Mouse (Mus musculus): ENCODE results near the gene Hira. TPM values are rescaled to one million over a fixed set of nuclear protein-coding genes. Genes with fewer than 3 reads are reported as not detected.

Gene Hira
- 9.4 and 13.1 TPM in 2 replicates for polyA plus RNA-seq (2014; fragmentation: Nextera tagmentation; extraction: Ambion mirVana)

- peaks cover 21% of the 10 kb centered on the region for H3K36me3 ChIP-seq (ENCODE audit: control insufficient read depth, insufficient read depth, low read length)
- ATAC-seq (replicated peaks; ENCODE audit: low FRiP score) (peak; percentile 93), DNase-seq (ENCODE audit: low spot score) (peak; percentile 96)
- WGBS = under 1% methylated on average over 93 of the region's 93 CpGs
- H3K4me3 ChIP-seq (ENCODE audit: low read depth, low read length) = peak within 1 kb of the TSS; percentile 89
- peak within 1 kb of the TSS; percentile 96 for H3K27ac ChIP-seq (ENCODE audit: low read depth, low read length)
- no peaks in the 10 kb centered on the region for H3K27me3 ChIP-seq (replicated peaks; ENCODE audit: control insufficient read depth, insufficient read depth, low read length)
- H3K9ac ChIP-seq (ENCODE audit: low read depth, low read length) = peak within 1 kb of the TSS; percentile 93
- H3K4me2 ChIP-seq = peak within 1 kb of the TSS; percentile 84
- peaks cover 9% of the 10 kb centered on the region for H3K4me1 ChIP-seq (replicated peaks; ENCODE audit: control insufficient read depth, insufficient read depth, low read length)
- H3K9me3 ChIP-seq (ENCODE audit: control insufficient read depth, low read length) = no peaks in the 10 kb centered on the region
Measured at GRCm38 (mm10) chr16:18876442-18877308, at the start of gene Hira, which contains the start of gene Mrpl40. Gene Hira, plus strand, starts transcription at chr16:18877037. Gene Mrpl40, minus strand, starts transcription at chr16:18876862.

- WGBS = 90% methylated on average over 3 of the region's 3 CpGs
- no peak for DNase-seq (ENCODE audit: low spot score)
- no peak overlapping the region for H3K27ac ChIP-seq (ENCODE audit: low read depth, low read length)
- H3K4me2 ChIP-seq = no peak overlapping the region
- no peaks in the 10 kb centered on the region for H3K4me1 ChIP-seq (replicated peaks; ENCODE audit: control insufficient read depth, insufficient read depth, low read length)
- no peak overlapping the region for H3K9ac ChIP-seq (ENCODE audit: low read depth, low read length)
- H3K9me3 ChIP-seq (ENCODE audit: control insufficient read depth, low read length) = no peaks in the 10 kb centered on the region
- no peak for ATAC-seq (replicated peaks; ENCODE audit: low FRiP score)
- no peaks in the 10 kb centered on the region for H3K27me3 ChIP-seq (replicated peaks; ENCODE audit: control insufficient read depth, insufficient read depth, low read length)
- H3K36me3 ChIP-seq (ENCODE audit: control insufficient read depth, insufficient read depth, low read length) = peaks cover 47% of the 10 kb centered on the region
- H3K4me3 ChIP-seq (ENCODE audit: low read depth, low read length) = no peak overlapping the region
Measured at GRCm38 (mm10) chr16:18828630-18829029, 48.2 kb upstream of the Hira start.

GRCm38 (mm10) chr16:18829102-18829501 lies 47.7 kb upstream of the Hira start:
- Histone ChIP-seq H3K4me3 (ENCODE audit: low read depth, low read length) (no peak overlapping the region), H3K9me3 (ENCODE audit: control insufficient read depth, low read length) (no peaks in the 10 kb centered on the region), H3K4me2 (no peak overlapping the region), H3K27ac (ENCODE audit: low read depth, low read length) (no peak overlapping the region), H3K36me3 (ENCODE audit: control insufficient read depth, insufficient read depth, low read length) (peaks cover 48% of the 10 kb centered on the region), H3K27me3 (replicated peaks; ENCODE audit: control insufficient read depth, insufficient read depth, low read length) (no peaks in the 10 kb centered on the region), H3K9ac (ENCODE audit: low read depth, low read length) (no peak overlapping the region), H3K4me1 (replicated peaks; ENCODE audit: control insufficient read depth, insufficient read depth, low read length) (no peaks in the 10 kb centered on the region)
- no peak for DNase-seq (ENCODE audit: low spot score)
- no peak for ATAC-seq (replicated peaks; ENCODE audit: low FRiP score)
- 89% methylated on average over 6 of the region's 6 CpGs for WGBS

- no peaks in the 10 kb centered on the region for H3K4me1 ChIP-seq (replicated peaks; ENCODE audit: control insufficient read depth, insufficient read depth, low read length)
- no peaks in the 10 kb centered on the region for H3K9me3 ChIP-seq (ENCODE audit: control insufficient read depth, low read length)
- H3K27ac ChIP-seq (ENCODE audit: low read depth, low read length) = no peak overlapping the region
- H3K36me3 ChIP-seq (ENCODE audit: control insufficient read depth, insufficient read depth, low read length) = peaks cover 19% of the 10 kb centered on the region
- no peak overlapping the region for H3K4me3 ChIP-seq (ENCODE audit: low read depth, low read length)
- ATAC-seq (replicated peaks; ENCODE audit: low FRiP score) = no peak
- 73% methylated on average over 2 of the region's 2 CpGs for WGBS
- no peak overlapping the region for H3K4me2 ChIP-seq
- no peak for DNase-seq (ENCODE audit: low spot score)
- no peaks in the 10 kb centered on the region for H3K27me3 ChIP-seq (replicated peaks; ENCODE audit: control insufficient read depth, insufficient read depth, low read length)
- H3K9ac ChIP-seq (ENCODE audit: low read depth, low read length) = no peak overlapping the region
Measured at GRCm38 (mm10) chr16:18833486-18833885, 43.4 kb upstream of the Hira start.

- Histone ChIP-seq H3K4me1 (replicated peaks; ENCODE audit: control insufficient read depth, insufficient read depth, low read length) (no peaks in the 10 kb centered on the region), H3K9ac (ENCODE audit: low read depth, low read length) (peak overlapping the region; percentile 98; the same call in 1 of the 2 replicates), H3K9me3 (ENCODE audit: control insufficient read depth, low read length) (no peaks in the 10 kb centered on the region), H3K4me2 (peak overlapping the region; percentile 85), H3K36me3 (ENCODE audit: control insufficient read depth, insufficient read depth, low read length) (peaks cover 20% of the 10 kb centered on the region), H3K4me3 (ENCODE audit: low read depth, low read length) (peak overlapping the region; percentile 89), H3K27ac (ENCODE audit: low read depth, low read length) (no peak overlapping the region), H3K27me3 (replicated peaks; ENCODE audit: control insufficient read depth, insufficient read depth, low read length) (no peaks in the 10 kb centered on the region)
- ATAC-seq (replicated peaks; ENCODE audit: low FRiP score) = peak; percentile 32; the same call in 1 of the 2 replicates
- no peak for DNase-seq (ENCODE audit: low spot score)
- 23% methylated on average over 3 of the region's 3 CpGs for WGBS
Measured at GRCm38 (mm10) chr16:18836073-18836467, 40.8 kb upstream of the Hira start.

- under 1% methylated on average over 46 of the region's 46 CpGs for WGBS
- H3K9me3 ChIP-seq (ENCODE audit: control insufficient read depth, low read length) = no peaks in the 10 kb centered on the region
- H3K4me2 ChIP-seq = peak within 1 kb of the TSS; percentile 85
- no peaks in the 10 kb centered on the region for H3K4me1 ChIP-seq (replicated peaks; ENCODE audit: control insufficient read depth, insufficient read depth, low read length)
- no peaks in the 10 kb centered on the region for H3K27me3 ChIP-seq (replicated peaks; ENCODE audit: control insufficient read depth, insufficient read depth, low read length)
- peak within 1 kb of the TSS; percentile 70 for H3K27ac ChIP-seq (ENCODE audit: low read depth, low read length)
- peak within 1 kb of the TSS; percentile 98 for H3K9ac ChIP-seq (ENCODE audit: low read depth, low read length)
- peaks cover 18% of the 10 kb centered on the region for H3K36me3 ChIP-seq (ENCODE audit: control insufficient read depth, insufficient read depth, low read length)
- DNase-seq (ENCODE audit: low spot score) (peak; percentile 89), ATAC-seq (replicated peaks; ENCODE audit: low FRiP score) (peak; percentile 99)
- peak within 1 kb of the TSS; percentile 89 for H3K4me3 ChIP-seq (ENCODE audit: low read depth, low read length)
Measured at GRCm38 (mm10) chr16:18836468-18837208, 40.2 kb upstream of the Hira start, which contains the start of the genes 2510002D24Rik and Gm28539. Gene 2510002D24Rik, plus strand, starts transcription at chr16:18836578. Gene Gm28539, plus strand, starts transcription at chr16:18836584.

GRCm38 (mm10) chr16:18838346-18838745 lies 38.5 kb upstream of the Hira start:
- DNase-seq (ENCODE audit: low spot score) (no peak), ATAC-seq (replicated peaks; ENCODE audit: low FRiP score) (no peak)
- H3K27ac ChIP-seq (ENCODE audit: low read depth, low read length) = no peak overlapping the region
- H3K9me3 ChIP-seq (ENCODE audit: control insufficient read depth, low read length) = no peaks in the 10 kb centered on the region
- no peaks in the 10 kb centered on the region for H3K27me3 ChIP-seq (replicated peaks; ENCODE audit: control insufficient read depth, insufficient read depth, low read length)
- no peaks in the 10 kb centered on the region for H3K4me1 ChIP-seq (replicated peaks; ENCODE audit: control insufficient read depth, insufficient read depth, low read length)
- WGBS = 91% methylated on average over 4 of the region's 4 CpGs
- H3K36me3 ChIP-seq (ENCODE audit: control insufficient read depth, insufficient read depth, low read length) = peaks cover 14% of the 10 kb centered on the region; the same call in 1 of the 2 replicates
- H3K9ac ChIP-seq (ENCODE audit: low read depth, low read length) = no peak overlapping the region
- H3K4me2 ChIP-seq = no peak overlapping the region
- no peak overlapping the region for H3K4me3 ChIP-seq (ENCODE audit: low read depth, low read length)

GRCm38 (mm10) chr16:18846301-18846820 lies 30.5 kb upstream of the Hira start:
- no peaks in the 10 kb centered on the region for H3K36me3 ChIP-seq (ENCODE audit: control insufficient read depth, insufficient read depth, low read length)
- ATAC-seq (replicated peaks; ENCODE audit: low FRiP score) (no peak), DNase-seq (ENCODE audit: low spot score) (no peak)
- no peaks in the 10 kb centered on the region for H3K9me3 ChIP-seq (ENCODE audit: control insufficient read depth, low read length)
- H3K4me3 ChIP-seq (ENCODE audit: low read depth, low read length) = no peak overlapping the region
- 84% methylated on average over 15 of the region's 15 CpGs for WGBS
- H3K4me2 ChIP-seq = no peak overlapping the region
- no peak overlapping the region for H3K9ac ChIP-seq (ENCODE audit: low read depth, low read length)
- no peak overlapping the region for H3K27ac ChIP-seq (ENCODE audit: low read depth, low read length)
- H3K27me3 ChIP-seq (replicated peaks; ENCODE audit: control insufficient read depth, insufficient read depth, low read length) = no peaks in the 10 kb centered on the region
- H3K4me1 ChIP-seq (replicated peaks; ENCODE audit: control insufficient read depth, insufficient read depth, low read length) = no peaks in the 10 kb centered on the region

Measured in liver, embryonic 11.5 days (tissue).